Mouse (Mus musculus): ENCODE results near the gene Hspb9. TPM values are rescaled to one million over a fixed set of nuclear protein-coding genes. Genes with fewer than 3 reads are reported as not detected.
A peak's percentile ranks its signal among the peaks of the same experiment; 100 is the strongest.

Hspb9 gene
- polyA plus RNA-seq, 1 experiment from 2014 or later, result not detected

DNA sequence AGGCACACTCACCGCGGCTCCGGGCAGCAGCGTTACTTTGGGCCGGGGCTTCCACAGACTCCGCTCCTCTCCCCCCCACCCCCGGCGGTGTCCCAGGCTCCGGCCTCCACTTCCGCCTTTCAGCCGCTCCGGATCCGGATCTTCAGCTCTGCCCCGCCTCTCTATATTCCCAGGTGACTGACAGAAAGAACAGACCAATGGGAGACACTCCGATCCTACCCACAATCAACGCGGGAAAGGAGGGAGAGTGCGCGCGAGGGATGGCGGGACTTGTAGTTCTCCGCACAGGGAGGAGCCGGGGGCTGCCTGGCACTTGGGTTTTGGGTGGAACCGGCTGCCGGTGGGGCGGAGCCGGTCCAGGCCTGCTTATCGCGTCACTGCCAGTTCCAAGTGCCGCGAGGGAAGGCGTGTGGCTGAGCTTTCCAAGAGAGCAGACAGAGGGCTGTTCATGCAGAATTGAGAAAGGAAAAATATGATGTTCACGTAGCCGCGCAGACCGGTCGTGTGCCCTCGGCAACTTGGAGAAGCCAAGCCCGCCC is 24.5 kb downstream of the Hspb9 start, which contains the start of gene Rab5c:
Gene Rab5c (minus strand): TSS at position 150 of the 539 bp plus-strand sequence.
- H3K27ac ChIP-seq (replicated peaks; ENCODE audit: low read depth, low read length), result peak within 1 kb of the TSS; percentile 72; the same call in 1 of the 2 replicates
- peak within 1 kb of the TSS; percentile 87 for H3K4me2 ChIP-seq (ENCODE audit: low read depth, low read length)
- peak within 1 kb of the TSS; percentile 96 for H3K4me3 ChIP-seq (ENCODE audit: low read depth, low read length)
- no peaks in the 10 kb centered on the region for H3K27me3 ChIP-seq (replicated peaks; ENCODE audit: control insufficient read depth, insufficient read depth, low read length)
- no peaks in the 10 kb centered on the region for H3K9me3 ChIP-seq (ENCODE audit: control insufficient read depth, low read length)
- ATAC-seq (ENCODE audit: low read depth) (peak; percentile 100), DNase-seq (ENCODE audit: low spot score) (peak; percentile 100)
- peaks cover 6% of the 10 kb centered on the region; the same call in 1 of the 2 replicates for H3K4me1 ChIP-seq (ENCODE audit: control insufficient read depth, insufficient read depth, low read length)
- H3K9ac ChIP-seq (ENCODE audit: low read depth, low read length), result peak within 1 kb of the TSS; percentile 95
- H3K36me3 ChIP-seq (ENCODE audit: control insufficient read depth, insufficient read depth, low read length), result peaks cover 3% of the 10 kb centered on the region; the same call in 1 of the 2 replicates
- WGBS, result under 1% methylated on average over 30 of the region's 39 CpGs

DNA sequence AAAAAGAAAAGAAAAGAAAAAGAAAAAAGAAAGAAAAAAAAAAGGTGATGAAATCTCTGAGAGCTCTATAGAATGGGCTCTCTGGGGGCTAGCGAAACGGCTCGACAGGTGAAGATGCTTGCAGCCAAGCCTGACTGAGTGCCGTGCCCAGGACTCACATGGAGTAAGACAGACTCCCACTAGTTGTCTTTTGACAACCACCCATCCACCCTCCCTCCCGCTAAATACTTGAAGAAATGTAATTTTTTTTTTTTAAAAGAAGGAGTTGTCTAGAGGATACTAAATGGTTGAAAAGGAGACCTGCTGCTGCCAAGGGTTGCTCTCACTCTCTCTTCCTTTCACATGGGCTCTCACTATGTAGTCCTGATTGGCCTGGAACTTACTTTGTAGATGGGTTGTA is 25.1 kb downstream of the Hspb9 start:
- H3K27me3 ChIP-seq (replicated peaks; ENCODE audit: control insufficient read depth, insufficient read depth, low read length), result no peaks in the 10 kb centered on the region
- H3K9ac ChIP-seq (ENCODE audit: low read depth, low read length), result peak overlapping the region; percentile 95
- peak overlapping the region; percentile 72 for H3K4me2 ChIP-seq (ENCODE audit: low read depth, low read length)
- DNase-seq (ENCODE audit: low spot score) (no peak), ATAC-seq (ENCODE audit: low read depth) (no peak)
- H3K9me3 ChIP-seq (ENCODE audit: control insufficient read depth, low read length), result no peaks in the 10 kb centered on the region
- 0 out of 2 replicates have a peak, but pooled peaks cover 3% of the 10 kb centered on the region for H3K36me3 ChIP-seq (ENCODE audit: control insufficient read depth, insufficient read depth, low read length)
- peak overlapping the region; percentile 96 for H3K4me3 ChIP-seq (ENCODE audit: low read depth, low read length)
- peaks cover 6% of the 10 kb centered on the region; the same call in 1 of the 2 replicates for H3K4me1 ChIP-seq (ENCODE audit: control insufficient read depth, insufficient read depth, low read length)
- WGBS, result 15% methylated on average over 5 of the region's 5 CpGs
- H3K27ac ChIP-seq (replicated peaks; ENCODE audit: low read depth, low read length), result peak overlapping the region; percentile 72; the same call in 1 of the 2 replicates

DNA sequence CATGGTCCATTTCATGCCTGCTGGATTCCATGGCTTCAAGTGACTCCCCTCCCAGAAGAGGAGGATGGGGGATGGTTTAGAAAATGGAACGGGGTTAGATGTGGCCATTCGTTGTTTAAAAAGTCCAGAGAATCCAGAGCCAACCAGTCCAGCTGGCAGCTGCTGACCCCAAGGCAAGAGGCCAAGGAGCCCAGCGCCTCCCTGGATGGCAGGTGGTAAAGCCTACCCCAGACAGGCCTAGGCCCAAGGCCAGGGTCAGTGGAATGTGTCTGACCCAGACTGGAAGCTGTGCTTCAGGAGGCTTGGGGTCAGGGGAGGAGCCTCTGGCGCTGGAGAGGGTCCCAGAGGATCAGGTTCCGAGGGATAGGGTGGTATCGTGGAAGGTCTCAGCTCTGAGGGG is 27.7 kb downstream of the Hspb9 start:
- 57% methylated on average over 6 of the region's 6 CpGs for WGBS
- Histone ChIP-seq H3K27me3 (replicated peaks; ENCODE audit: control insufficient read depth, insufficient read depth, low read length) (no peaks in the 10 kb centered on the region), H3K4me2 (ENCODE audit: low read depth, low read length) (no peak overlapping the region), H3K9ac (ENCODE audit: low read depth, low read length) (no peak overlapping the region), H3K27ac (replicated peaks; ENCODE audit: low read depth, low read length) (no peak overlapping the region), H3K9me3 (ENCODE audit: control insufficient read depth, low read length) (no peaks in the 10 kb centered on the region), H3K4me3 (ENCODE audit: low read depth, low read length) (no peak overlapping the region), H3K36me3 (ENCODE audit: control insufficient read depth, insufficient read depth, low read length) (no peaks in the 10 kb centered on the region), H3K4me1 (ENCODE audit: control insufficient read depth, insufficient read depth, low read length) (peaks cover 6% of the 10 kb centered on the region; the same call in 1 of the 2 replicates)
- DNase-seq (ENCODE audit: low spot score) (no peak), ATAC-seq (ENCODE audit: low read depth) (no peak)

DNA sequence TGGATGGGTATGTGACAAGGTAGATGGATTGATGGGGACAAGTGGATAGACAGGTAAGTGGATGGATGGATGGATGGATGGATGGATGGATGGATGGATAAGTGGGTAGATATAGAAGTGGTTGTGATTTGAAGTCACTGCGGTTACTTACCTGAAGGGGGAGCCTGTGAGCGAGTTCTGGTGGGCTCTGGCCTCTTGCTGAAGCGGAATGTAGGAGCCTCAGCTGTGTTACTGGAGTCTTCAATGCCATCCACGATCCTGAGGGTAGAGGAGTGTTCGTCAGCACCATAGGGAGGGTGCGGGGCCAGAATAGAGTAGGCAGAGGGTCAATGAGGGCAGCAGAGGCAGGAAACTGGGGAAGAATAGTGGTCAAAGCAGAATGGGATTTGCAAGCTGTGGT is 31.4 kb downstream of the Hspb9 start:
- peak; percentile 53 for DNase-seq (ENCODE audit: low spot score)
- Histone ChIP-seq H3K4me3 (ENCODE audit: low read depth, low read length) (no peak overlapping the region), H3K9me3 (ENCODE audit: control insufficient read depth, low read length) (no peaks in the 10 kb centered on the region), H3K36me3 (ENCODE audit: control insufficient read depth, insufficient read depth, low read length) (no peaks in the 10 kb centered on the region), H3K4me2 (ENCODE audit: low read depth, low read length) (no peak overlapping the region), H3K27me3 (replicated peaks; ENCODE audit: control insufficient read depth, insufficient read depth, low read length) (no peaks in the 10 kb centered on the region), H3K27ac (replicated peaks; ENCODE audit: low read depth, low read length) (no peak overlapping the region), H3K9ac (ENCODE audit: low read depth, low read length) (no peak overlapping the region), H3K4me1 (ENCODE audit: control insufficient read depth, insufficient read depth, low read length) (no peaks in the 10 kb centered on the region)
- 20% methylated on average over 6 of the region's 6 CpGs for WGBS
- 0 out of 2 replicates have a peak, but pooled peaks have one; percentile 41 for ATAC-seq (ENCODE audit: low read depth)

DNA sequence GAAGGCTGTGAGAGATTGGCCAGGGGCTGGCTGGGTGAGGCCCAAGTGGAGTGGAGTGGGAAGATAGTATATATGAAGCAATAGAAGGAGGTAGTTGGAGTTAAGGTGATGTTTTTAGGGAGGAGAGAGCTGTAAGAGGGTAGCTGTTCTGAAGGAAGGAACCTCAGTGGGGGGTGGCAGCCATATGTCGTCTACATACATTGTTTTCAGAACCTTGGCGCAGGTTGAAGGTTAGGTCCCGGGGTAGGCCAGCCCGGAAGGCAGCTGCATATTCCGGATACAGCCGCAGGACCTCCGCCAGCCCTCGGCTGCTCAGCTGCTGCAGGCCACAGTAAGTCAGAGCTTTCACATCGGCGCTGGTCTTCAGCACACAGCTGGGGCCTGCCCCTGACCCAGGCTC is 32.9 kb downstream of the Hspb9 start:
- no peak for DNase-seq (ENCODE audit: low spot score)
- Histone ChIP-seq H3K9me3 (ENCODE audit: control insufficient read depth, low read length) (no peaks in the 10 kb centered on the region), H3K4me3 (ENCODE audit: low read depth, low read length) (no peak overlapping the region), H3K36me3 (ENCODE audit: control insufficient read depth, insufficient read depth, low read length) (no peaks in the 10 kb centered on the region), H3K27me3 (replicated peaks; ENCODE audit: control insufficient read depth, insufficient read depth, low read length) (no peaks in the 10 kb centered on the region), H3K9ac (ENCODE audit: low read depth, low read length) (no peak overlapping the region), H3K27ac (replicated peaks; ENCODE audit: low read depth, low read length) (no peak overlapping the region), H3K4me1 (ENCODE audit: control insufficient read depth, insufficient read depth, low read length) (no peaks in the 10 kb centered on the region), H3K4me2 (ENCODE audit: low read depth, low read length) (no peak overlapping the region)
- WGBS, result 77% methylated on average over 6 of the region's 10 CpGs
- ATAC-seq (ENCODE audit: low read depth), result no peak

DNA sequence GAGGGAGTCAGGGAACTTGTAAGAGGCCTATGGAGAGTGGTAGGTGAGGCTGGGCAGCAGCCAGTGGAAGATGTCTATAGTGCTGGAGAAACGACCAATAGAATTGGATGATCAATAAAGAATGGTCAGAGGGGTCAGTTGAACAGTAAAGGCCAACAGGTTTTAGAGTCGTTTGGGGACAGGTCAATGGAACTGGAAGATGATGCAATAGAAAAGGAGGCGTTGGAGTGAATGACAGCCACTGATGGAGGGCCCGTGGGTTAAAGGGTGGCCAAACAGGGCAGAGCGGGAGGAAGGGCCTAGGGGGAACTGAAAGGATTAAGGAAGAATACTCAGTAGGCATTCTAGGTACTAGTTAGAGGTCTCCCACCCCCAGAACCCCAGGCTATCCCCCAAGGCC is 33.5 kb downstream of the Hspb9 start:
- Histone ChIP-seq H3K4me3 (ENCODE audit: low read depth, low read length) (no peak overlapping the region), H3K9me3 (ENCODE audit: control insufficient read depth, low read length) (no peaks in the 10 kb centered on the region), H3K4me1 (ENCODE audit: control insufficient read depth, insufficient read depth, low read length) (no peaks in the 10 kb centered on the region), H3K4me2 (ENCODE audit: low read depth, low read length) (no peak overlapping the region), H3K27ac (replicated peaks; ENCODE audit: low read depth, low read length) (no peak overlapping the region), H3K27me3 (replicated peaks; ENCODE audit: control insufficient read depth, insufficient read depth, low read length) (no peaks in the 10 kb centered on the region), H3K36me3 (ENCODE audit: control insufficient read depth, insufficient read depth, low read length) (no peaks in the 10 kb centered on the region), H3K9ac (ENCODE audit: low read depth, low read length) (no peak overlapping the region)
- 71% methylated on average over 5 of the region's 5 CpGs for WGBS
- no peak for ATAC-seq (ENCODE audit: low read depth)
- DNase-seq (ENCODE audit: low spot score), result no peak

DNA sequence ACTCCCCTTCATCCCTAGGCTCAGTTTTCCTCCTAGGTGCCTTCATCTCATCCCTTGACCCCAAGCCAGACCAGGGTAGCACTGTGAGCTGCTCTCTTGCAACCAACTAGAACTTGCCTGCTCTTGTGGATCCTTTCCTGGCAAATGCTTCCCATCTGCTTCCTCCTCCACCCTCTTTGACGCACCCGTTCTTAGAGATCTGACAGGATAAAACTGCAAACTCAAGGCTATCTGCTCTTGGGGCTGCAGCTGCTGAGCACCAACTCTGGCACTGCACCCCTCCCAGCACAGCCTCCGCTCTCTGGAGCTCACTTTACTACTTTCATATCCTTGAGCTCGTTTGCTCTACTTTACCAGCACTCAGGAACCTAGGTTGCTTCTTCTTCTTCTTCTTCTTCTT is 35.0 kb downstream of the Hspb9 start:
- H3K27me3 ChIP-seq (replicated peaks; ENCODE audit: control insufficient read depth, insufficient read depth, low read length), result no peaks in the 10 kb centered on the region
- no peaks in the 10 kb centered on the region for H3K4me1 ChIP-seq (ENCODE audit: control insufficient read depth, insufficient read depth, low read length)
- DNase-seq (ENCODE audit: low spot score), result no peak
- H3K9ac ChIP-seq (ENCODE audit: low read depth, low read length), result no peak overlapping the region
- H3K27ac ChIP-seq (replicated peaks; ENCODE audit: low read depth, low read length), result no peak overlapping the region
- ATAC-seq (ENCODE audit: low read depth), result no peak
- no peak overlapping the region for H3K4me2 ChIP-seq (ENCODE audit: low read depth, low read length)
- no peak overlapping the region for H3K4me3 ChIP-seq (ENCODE audit: low read depth, low read length)
- no peaks in the 10 kb centered on the region for H3K9me3 ChIP-seq (ENCODE audit: control insufficient read depth, low read length)
- WGBS, result 67% methylated on average over 4 of the region's 4 CpGs
- no peaks in the 10 kb centered on the region for H3K36me3 ChIP-seq (ENCODE audit: control insufficient read depth, insufficient read depth, low read length)

DNA sequence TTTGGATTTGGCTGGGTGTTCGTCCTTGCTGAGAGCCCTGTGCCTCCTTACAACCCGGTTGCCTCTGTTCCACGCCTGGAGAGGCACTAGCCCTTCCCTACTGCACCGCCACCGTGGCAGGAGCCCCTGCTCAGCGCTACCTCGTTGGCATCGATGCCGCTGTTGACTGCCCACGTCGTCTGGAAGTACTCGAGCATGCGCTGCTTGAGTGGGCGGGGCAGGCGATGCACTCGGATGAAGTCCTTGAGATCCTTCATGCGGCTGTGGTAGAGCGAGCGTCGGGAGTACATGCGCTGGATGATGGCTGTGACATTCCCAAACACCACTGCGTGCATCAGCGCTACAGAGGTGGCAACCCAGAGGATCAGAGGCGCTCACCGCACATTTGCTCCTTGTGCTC is 35.8 kb downstream of the Hspb9 start:
- ATAC-seq (ENCODE audit: low read depth), result no peak
- H3K36me3 ChIP-seq (ENCODE audit: control insufficient read depth, insufficient read depth, low read length), result no peaks in the 10 kb centered on the region
- DNase-seq (ENCODE audit: low spot score), result no peak
- H3K27ac ChIP-seq (replicated peaks; ENCODE audit: low read depth, low read length), result no peak overlapping the region
- no peaks in the 10 kb centered on the region for H3K9me3 ChIP-seq (ENCODE audit: control insufficient read depth, low read length)
- no peaks in the 10 kb centered on the region for H3K27me3 ChIP-seq (replicated peaks; ENCODE audit: control insufficient read depth, insufficient read depth, low read length)
- H3K4me2 ChIP-seq (ENCODE audit: low read depth, low read length), result no peak overlapping the region
- no peak overlapping the region for H3K9ac ChIP-seq (ENCODE audit: low read depth, low read length)
- no peaks in the 10 kb centered on the region for H3K4me1 ChIP-seq (ENCODE audit: control insufficient read depth, insufficient read depth, low read length)
- WGBS, result 51% methylated on average over 25 of the region's 25 CpGs
- no peak overlapping the region for H3K4me3 ChIP-seq (ENCODE audit: low read depth, low read length)

DNA sequence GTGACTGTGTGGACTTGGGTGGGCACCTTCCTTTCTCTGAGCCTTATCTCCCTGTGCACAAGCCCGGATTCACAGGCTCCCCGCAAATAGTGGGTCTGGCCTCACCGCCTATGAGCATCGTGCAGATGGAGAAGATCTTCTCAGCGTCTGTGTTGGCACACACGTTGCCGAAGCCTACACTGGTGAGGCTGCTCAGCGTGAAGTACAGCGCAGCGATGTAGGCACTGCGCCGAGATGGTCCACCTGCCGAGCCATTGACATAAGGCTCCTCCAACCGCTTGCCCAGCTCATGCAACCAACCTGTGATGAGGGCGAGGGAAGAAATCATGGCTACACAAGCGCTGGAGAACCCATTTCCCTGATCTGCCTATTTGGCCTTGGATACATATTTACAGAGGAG is 36.5 kb downstream of the Hspb9 start:
- Histone ChIP-seq H3K36me3 (ENCODE audit: control insufficient read depth, insufficient read depth, low read length) (no peaks in the 10 kb centered on the region), H3K9me3 (ENCODE audit: control insufficient read depth, low read length) (no peaks in the 10 kb centered on the region), H3K4me1 (ENCODE audit: control insufficient read depth, insufficient read depth, low read length) (no peaks in the 10 kb centered on the region), H3K27ac (replicated peaks; ENCODE audit: low read depth, low read length) (no peak overlapping the region), H3K4me3 (ENCODE audit: low read depth, low read length) (no peak overlapping the region), H3K4me2 (ENCODE audit: low read depth, low read length) (no peak overlapping the region), H3K27me3 (replicated peaks; ENCODE audit: control insufficient read depth, insufficient read depth, low read length) (no peaks in the 10 kb centered on the region), H3K9ac (ENCODE audit: low read depth, low read length) (no peak overlapping the region)
- ATAC-seq (ENCODE audit: low read depth) (no peak), DNase-seq (ENCODE audit: low spot score) (no peak)
- 85% methylated on average over 16 of the region's 16 CpGs for WGBS
